15 mouse cellular contexts compared by ENCODE assay signal in genomic region chr16:63673236-63673840, GRCm38 (mm10).
DNase-seq lines count a peak whose midpoint lies in the region; ATAC-seq lines count a peak whose summit lies in the region.
"Had no signal": no experiment of that assay in that cellular context is flagged by ENCODE, and none has a peak within 500 bp of the region (broad histone marks: within the 10 kb centered on the region; RNA-seq: fewer than 3 reads in every experiment).

No protein-coding gene starts in this region.

- no peak overlapping the region for H3K4me3 ChIP-seq in heart, embryonic 15.5 days
- no peak overlapping the region for H3K4me3 ChIP-seq in heart, embryonic 10.5 days
- H3K4me3 ChIP-seq: hindbrain, embryonic 10.5 days; liver, embryonic 13.5 days; midbrain, embryonic 12.5 days had no signal

- H3K4me2 ChIP-seq in heart, embryonic 15.5 days = no peak overlapping the region
- H3K4me2 ChIP-seq: liver, embryonic 13.5 days; midbrain, embryonic 12.5 days had no signal

- no peaks in the 10 kb centered on the region for H3K36me3 ChIP-seq in heart, embryonic 15.5 days
- no peaks in the 10 kb centered on the region for H3K36me3 ChIP-seq in heart, embryonic 10.5 days
- H3K36me3 ChIP-seq: hindbrain, embryonic 10.5 days; liver, embryonic 13.5 days; midbrain, embryonic 12.5 days had no signal

- 70% methylated on average over 9 of the region's 9 CpGs for WGBS in heart, embryonic 15.5 days
- 83% methylated on average over 9 of the region's 9 CpGs for whole genome bisulfite sequencing in heart, embryonic 10.5 days

- peak overlapping the region; percentile 18; the same call in 1 of the 2 replicates for H3K27ac ChIP-seq in heart, embryonic 15.5 days
- no peak overlapping the region for H3K27ac ChIP-seq in heart, embryonic 10.5 days
- H3K27ac ChIP-seq: hindbrain, embryonic 10.5 days; liver, embryonic 13.5 days; midbrain, embryonic 12.5 days had no signal

- ATAC-seq in heart, embryonic 15.5 days (replicated peaks; ENCODE audit: insufficient number of reproducible peaks, insufficient read depth, low FRiP score, low read depth) = no peak; the same call in 1 of the 2 replicates
- ATAC-seq: CD4-positive, CD25-positive, alpha-beta regulatory T cell, adult 4 months had no signal

- H3K9ac ChIP-seq in heart, embryonic 15.5 days = no peak overlapping the region
- H3K9ac ChIP-seq: liver, embryonic 13.5 days; midbrain, embryonic 12.5 days had no signal

- no peaks in the 10 kb centered on the region for H3K27me3 ChIP-seq in heart, embryonic 15.5 days
- no peaks in the 10 kb centered on the region for H3K27me3 ChIP-seq in heart, embryonic 10.5 days (ENCODE audit: insufficient read depth, poor library complexity, severe bottlenecking)
- H3K27me3 ChIP-seq: liver, embryonic 13.5 days; midbrain, embryonic 12.5 days had no signal

- DNase-seq in heart, embryonic 10.5 days (ENCODE audit: low spot score) = no peak
- DNase-seq in right cerebral cortex, adult 2 months (ENCODE audit: low spot score in 2 of 2) = peak; percentile 13 to 30
- DNase-seq in right cerebral cortex, postnatal 4 days = no peak
- peak; percentile 57 to 69 for DNase-seq in cerebellum, postnatal 25 days
- DNase-seq in lung, postnatal 36 days = no peak
- DNase-seq in urinary bladder, adult 2 months (ENCODE audit: low spot score) = no peak
- DNase-seq: embryo, embryonic 11 days; kidney, adult 18-20 months; liver, embryonic 13.5 days; lung, postnatal 10 days; thymus, postnatal 14 days had no signal

- no peaks in the 10 kb centered on the region for H3K9me3 ChIP-seq in heart, embryonic 15.5 days (replicated peaks)
- no peaks in the 10 kb centered on the region for H3K9me3 ChIP-seq in heart, embryonic 10.5 days
- H3K9me3 ChIP-seq: hindbrain, embryonic 10.5 days; liver, embryonic 13.5 days; midbrain, embryonic 12.5 days had no signal

- H3K4me1 ChIP-seq in heart, embryonic 15.5 days (replicated peaks) = 0 out of 2 replicates have a peak, but pooled peaks cover 6% of the 10 kb centered on the region
- 0 out of 2 replicates have a peak, but pooled peaks cover 2% of the 10 kb centered on the region for H3K4me1 ChIP-seq in heart, embryonic 10.5 days
- H3K4me1 ChIP-seq: liver, embryonic 13.5 days; midbrain, embryonic 12.5 days had no signal

Comparison
In these comparisons a context has a peak if more than half of its experiments do, and no peak if none do; other contexts are left out.
1. DNase-seq: peak in right cerebral cortex, adult 2 months (2 of 2) and cerebellum, postnatal 25 days (2 of 2); none in heart, embryonic 10.5 days (single experiment), right cerebral cortex, postnatal 4 days (single experiment), lung, postnatal 36 days (single experiment) and urinary bladder, adult 2 months (single experiment).